ENCODE assay signal across 9 mouse cellular contexts in genomic region chr7:19284763-19285162, GRCm38 (mm10). TPM values are rescaled to one million over a fixed set of nuclear protein-coding genes. Genes with fewer than 3 reads are reported as not detected.
DNase-seq lines count a peak whose midpoint lies in the region; ATAC-seq lines count a peak whose summit lies in the region.
"Had no signal": no experiment of that assay in that cellular context is flagged by ENCODE, and none has a peak within 500 bp of the region (broad histone marks: within the 10 kb centered on the region; RNA-seq: fewer than 3 reads in every experiment).

No protein-coding gene starts in this region.

- DNase-seq in adrenal gland, postnatal 25 days = peak; percentile 52
- no peak for DNase-seq in adrenal gland, postnatal 4 days (ENCODE audit: low spot score in 2 of 2)
- peak; percentile 53 to 68 for DNase-seq in layer of hippocampus, postnatal 14 days (ENCODE audit: low spot score in 2 of 2)
- no peak for DNase-seq in layer of hippocampus, adult 9-11 months
- peak; percentile 78 for DNase-seq in hindbrain, embryonic 11.5 days (ENCODE audit: low spot score)
- peak; percentile 73 for DNase-seq in mesoderm, embryonic 11.5 days (ENCODE audit: low read depth, low spot score)
- peak; percentile 85 for DNase-seq in thymus, postnatal 4 days

- H3K27ac ChIP-seq in hindbrain, embryonic 11.5 days (ENCODE audit: low read depth, low read length) = no peak overlapping the region
- H3K27ac ChIP-seq: limb, embryonic 13.5 days had no signal

- no peak overlapping the region for H3K9ac ChIP-seq in hindbrain, embryonic 11.5 days (ENCODE audit: low read depth, low read length)
- H3K9ac ChIP-seq: limb, embryonic 13.5 days had no signal

- WGBS in hindbrain, embryonic 11.5 days = 31% methylated on average over 4 of the region's 4 CpGs

- no peak overlapping the region for H3K4me2 ChIP-seq in hindbrain, embryonic 11.5 days (replicated peaks; ENCODE audit: low read depth, low read length)
- H3K4me2 ChIP-seq: limb, embryonic 13.5 days had no signal

- ATAC-seq in activated CD4-positive, CD25-positive, alpha-beta regulatory T cell, adult 4 months = peak; percentile 31
- ATAC-seq in hindbrain, embryonic 11.5 days (ENCODE audit: low FRiP score) = no peak

- H3K4me1 ChIP-seq in hindbrain, embryonic 11.5 days (replicated peaks; ENCODE audit: control insufficient read depth, insufficient read depth, low read length) = no peaks in the 10 kb centered on the region; the same call in 1 of the 2 replicates

- H3K36me3 ChIP-seq in hindbrain, embryonic 11.5 days (ENCODE audit: control insufficient read depth, insufficient read depth, low read length) = peaks cover 5% of the 10 kb centered on the region; the same call in 1 of the 2 replicates
- H3K36me3 ChIP-seq: limb, embryonic 13.5 days had no signal

- no peaks in the 10 kb centered on the region for H3K9me3 ChIP-seq in hindbrain, embryonic 11.5 days (ENCODE audit: control insufficient read depth, low read length)
- H3K9me3 ChIP-seq: limb, embryonic 13.5 days had no signal

- no peak overlapping the region for H3K4me3 ChIP-seq in hindbrain, embryonic 11.5 days (ENCODE audit: low read depth, low read length)
- H3K4me3 ChIP-seq: limb, embryonic 13.5 days had no signal

- H3K27me3 ChIP-seq in hindbrain, embryonic 11.5 days (ENCODE audit: control insufficient read depth, insufficient read depth, low read length) = peaks cover 17% of the 10 kb centered on the region

RNA-seq across cellular contexts. Expression of gene Rtn2, which starts 2.3 kb away (rescaled TPM):
- total RNA-seq in adrenal gland, postnatal 25 days (2021) = 2.5 and 5.3 TPM in 2 replicates
- 10 to 100 TPM; 19.3 to 28.8 TPM for total RNA-seq in adrenal gland, postnatal 4 days (2021)
- total RNA-seq in layer of hippocampus, postnatal 14 days (2021) = 100 to 1,000 TPM in 1 of 2 experiments, 10 to 100 TPM in 1; 93.0 to 104 TPM
- not detected for polyA plus RNA-seq in activated CD4-positive, CD25-positive, alpha-beta regulatory T cell, adult 4 months (2017; shearing (Covaris generic))
- 49.6 and 52.1 TPM in 2 replicates for polyA plus RNA-seq in hindbrain, embryonic 11.5 days (2014; fragmentation: Nextera tagmentation; extraction: Ambion mirVana)

RNA-seq across cellular contexts. Expression of gene Ppm1n, which starts 4.9 kb away (rescaled TPM):
- total RNA-seq in adrenal gland, postnatal 25 days (2021) = not detected in 2 replicates
- total RNA-seq in adrenal gland, postnatal 4 days (2021) = under 1 TPM in 1 of 2 experiments, not detected in 1; 0.39 TPM
- total RNA-seq in layer of hippocampus, postnatal 14 days (2021) = under 1 TPM in 1 of 2 experiments, not detected in 1; 0.79 TPM
- polyA plus RNA-seq in activated CD4-positive, CD25-positive, alpha-beta regulatory T cell, adult 4 months (2017; shearing (Covaris generic)) = 1 to 10 TPM; 1.1 to 1.2 TPM
- polyA plus RNA-seq in hindbrain, embryonic 11.5 days (2014; fragmentation: Nextera tagmentation; extraction: Ambion mirVana) = 0.18 TPM in 1 of 2 replicates, not detected in the other
- polyA plus RNA-seq: limb, embryonic 13.5 days had no signal

RNA-seq across cellular contexts. Expression of gene Vasp, which starts 13.1 kb away (rescaled TPM):
- 47.4 and 61.4 TPM in 2 replicates for total RNA-seq in adrenal gland, postnatal 25 days (2021)
- total RNA-seq in adrenal gland, postnatal 4 days (2021) = 10 to 100 TPM; 83.7 to 89.3 TPM
- 10 to 100 TPM; 23.2 to 24.2 TPM for total RNA-seq in layer of hippocampus, postnatal 14 days (2021)
- 100 to 1,000 TPM in 1 of 2 experiments, 10 to 100 TPM in 1; 96.0 to 113 TPM for polyA plus RNA-seq in activated CD4-positive, CD25-positive, alpha-beta regulatory T cell, adult 4 months (2017; shearing (Covaris generic))
- polyA plus RNA-seq in hindbrain, embryonic 11.5 days (2014; fragmentation: Nextera tagmentation; extraction: Ambion mirVana) = 29.2 and 50.2 TPM in 2 replicates

RNA-seq across cellular contexts. Expression of gene Fosb, which starts 25.1 kb away (rescaled TPM):
- 1.0 and 1.3 TPM in 2 replicates for total RNA-seq in adrenal gland, postnatal 25 days (2021)
- total RNA-seq in adrenal gland, postnatal 4 days (2021) = under 1 TPM; 0.85 to 0.98 TPM
- total RNA-seq in layer of hippocampus, postnatal 14 days (2021) = 1 to 10 TPM; 6.1 to 6.5 TPM
- 1 to 10 TPM in 1 of 2 experiments, under 1 TPM in 1; 0.79 to 1.1 TPM for polyA plus RNA-seq in activated CD4-positive, CD25-positive, alpha-beta regulatory T cell, adult 4 months (2017; shearing (Covaris generic))
- polyA plus RNA-seq in hindbrain, embryonic 11.5 days (2014; fragmentation: Nextera tagmentation; extraction: Ambion mirVana) = not detected in 2 replicates

RNA-seq across cellular contexts. Expression of gene Opa3, which starts 56.6 kb away (rescaled TPM):
- total RNA-seq in adrenal gland, postnatal 25 days (2021) = 26.9 and 30.6 TPM in 2 replicates
- 10 to 100 TPM; 23.6 to 24.1 TPM for total RNA-seq in adrenal gland, postnatal 4 days (2021)
- 10 to 100 TPM; 37.3 to 39.9 TPM for total RNA-seq in layer of hippocampus, postnatal 14 days (2021)
- polyA plus RNA-seq in activated CD4-positive, CD25-positive, alpha-beta regulatory T cell, adult 4 months (2017; shearing (Covaris generic)) = 10 to 100 TPM; 16.6 to 16.9 TPM
- 42.2 and 42.4 TPM in 2 replicates for polyA plus RNA-seq in hindbrain, embryonic 11.5 days (2014; fragmentation: Nextera tagmentation; extraction: Ambion mirVana)

Comparison
In these comparisons a context has a peak if more than half of its experiments do, and no peak if none do; other contexts are left out.
1. DNase-seq: peak in adrenal gland, postnatal 25 days (single experiment), layer of hippocampus, postnatal 14 days (2 of 2), hindbrain, embryonic 11.5 days (single experiment), mesoderm, embryonic 11.5 days (single experiment) and thymus, postnatal 4 days (single experiment); none in adrenal gland, postnatal 4 days (0 of 2) and layer of hippocampus, adult 9-11 months (single experiment).